Mouse (Mus musculus): ENCODE data around the gene Wwox. TPM values are rescaled to one million over a fixed set of nuclear protein-coding genes. Genes with fewer than 3 reads are reported as not detected.

The Wwox gene
- polyA plus RNA-seq, 1 experiment from 2014 or later: 3.5 TPM

DNA sequence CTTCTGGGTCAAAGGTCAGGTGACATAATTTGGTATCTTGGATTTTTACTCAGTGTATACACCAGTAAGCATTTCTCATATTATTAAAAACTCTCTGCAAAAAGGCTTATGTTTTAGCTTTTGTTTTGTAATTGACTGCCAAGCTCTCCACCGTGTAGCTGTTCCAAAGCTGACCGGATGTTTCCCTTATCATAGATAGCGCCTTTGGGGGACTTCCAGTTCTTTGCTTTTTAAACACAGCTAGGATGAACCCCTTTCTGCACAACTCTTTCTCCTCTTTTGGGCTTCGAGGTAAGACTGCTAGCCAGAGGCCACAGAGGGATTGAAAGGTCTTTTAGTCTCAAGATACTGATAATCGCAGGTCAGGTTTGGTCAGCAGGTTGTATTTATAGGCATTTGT lies 883.0 kb downstream of the Wwox start:
- no peaks in the 10 kb centered on the region for H3K9me3 ChIP-seq (replicated peaks; ENCODE audit: control insufficient read depth, low read length)
- H3K36me3 ChIP-seq (ENCODE audit: control insufficient read depth, insufficient read depth): no peaks in the 10 kb centered on the region
- WGBS (ENCODE audit: insufficient replicate concordance): 59% methylated on average over 5 of the region's 5 CpGs
- no peak overlapping the region for H3K4me2 ChIP-seq (ENCODE audit: low read depth, low read length)
- no peak overlapping the region for H3K4me3 ChIP-seq (ENCODE audit: low read depth, low read length)
- H3K9ac ChIP-seq (ENCODE audit: low read depth, low read length): no peak overlapping the region
- H3K27me3 ChIP-seq (ENCODE audit: control insufficient read depth, insufficient read depth, low read depth, low read length): no peaks in the 10 kb centered on the region
- H3K27ac ChIP-seq (ENCODE audit: low read length): no peak overlapping the region
- H3K4me1 ChIP-seq (ENCODE audit: control insufficient read depth, low read depth, low read length): no peaks in the 10 kb centered on the region
- ATAC-seq (ENCODE audit: low read depth): no peak

DNA sequence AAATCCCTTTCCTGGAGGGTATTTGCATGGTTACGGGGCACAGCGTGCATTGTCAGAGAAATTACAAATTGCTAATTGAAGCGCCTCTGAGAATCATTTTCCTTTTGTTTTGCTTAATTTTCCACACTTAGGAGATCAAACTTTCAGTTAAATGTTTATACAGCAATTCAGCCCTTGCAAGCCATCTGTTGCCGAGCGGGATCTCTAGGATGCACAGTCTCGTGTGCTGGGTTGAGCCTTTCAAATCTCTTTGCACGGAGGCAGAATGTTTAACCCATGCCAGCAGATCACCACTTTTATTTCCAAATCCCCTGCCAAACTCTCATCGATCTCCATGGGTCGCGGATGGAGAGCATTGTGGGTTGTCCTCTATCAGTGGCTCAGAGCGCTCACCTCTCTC lies 891.2 kb downstream of the Wwox start:
- 78% methylated on average over 11 of the region's 11 CpGs for WGBS (ENCODE audit: insufficient replicate concordance)
- Histone ChIP-seq H3K4me2 (ENCODE audit: low read depth, low read length) (no peak overlapping the region), H3K4me3 (ENCODE audit: low read depth, low read length) (no peak overlapping the region), H3K4me1 (ENCODE audit: control insufficient read depth, low read depth, low read length) (no peaks in the 10 kb centered on the region), H3K27ac (ENCODE audit: low read length) (no peak overlapping the region), H3K36me3 (ENCODE audit: control insufficient read depth, insufficient read depth) (no peaks in the 10 kb centered on the region), H3K9me3 (replicated peaks; ENCODE audit: control insufficient read depth, low read length) (no peaks in the 10 kb centered on the region), H3K9ac (ENCODE audit: low read depth, low read length) (no peak overlapping the region), H3K27me3 (ENCODE audit: control insufficient read depth, insufficient read depth, low read depth, low read length) (no peaks in the 10 kb centered on the region)
- ATAC-seq (ENCODE audit: low read depth): no peak

DNA sequence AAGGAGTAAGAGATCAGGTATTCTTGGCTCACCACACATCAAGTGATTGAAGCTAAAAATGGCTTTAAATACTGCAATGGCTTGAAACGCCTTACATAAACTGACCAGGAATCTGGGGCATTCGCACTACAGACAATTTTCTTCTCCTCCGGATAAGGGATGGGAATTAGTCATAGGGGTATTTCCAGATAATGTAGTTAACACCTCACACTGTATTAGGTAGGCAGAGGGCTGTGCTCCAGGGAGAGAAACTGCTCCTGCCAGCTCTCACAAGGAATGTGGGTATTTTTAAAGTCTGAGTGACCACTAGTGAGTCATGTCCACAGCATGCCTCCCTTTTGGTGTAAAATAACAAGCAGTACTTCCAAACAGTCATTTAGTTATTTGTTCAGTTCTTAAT lies 894.5 kb downstream of the Wwox start:
- no peaks in the 10 kb centered on the region for H3K9me3 ChIP-seq (replicated peaks; ENCODE audit: control insufficient read depth, low read length)
- no peaks in the 10 kb centered on the region for H3K4me1 ChIP-seq (ENCODE audit: control insufficient read depth, low read depth, low read length)
- H3K4me3 ChIP-seq (ENCODE audit: low read depth, low read length): no peak overlapping the region
- H3K27me3 ChIP-seq (ENCODE audit: control insufficient read depth, insufficient read depth, low read depth, low read length): no peaks in the 10 kb centered on the region
- no peak overlapping the region for H3K27ac ChIP-seq (ENCODE audit: low read length)
- no peaks in the 10 kb centered on the region for H3K36me3 ChIP-seq (ENCODE audit: control insufficient read depth, insufficient read depth)
- no peak for ATAC-seq (ENCODE audit: low read depth)
- H3K4me2 ChIP-seq (ENCODE audit: low read depth, low read length): no peak overlapping the region
- no peak overlapping the region for H3K9ac ChIP-seq (ENCODE audit: low read depth, low read length)
- 70% methylated on average over 3 of the region's 3 CpGs for WGBS (ENCODE audit: insufficient replicate concordance)

DNA sequence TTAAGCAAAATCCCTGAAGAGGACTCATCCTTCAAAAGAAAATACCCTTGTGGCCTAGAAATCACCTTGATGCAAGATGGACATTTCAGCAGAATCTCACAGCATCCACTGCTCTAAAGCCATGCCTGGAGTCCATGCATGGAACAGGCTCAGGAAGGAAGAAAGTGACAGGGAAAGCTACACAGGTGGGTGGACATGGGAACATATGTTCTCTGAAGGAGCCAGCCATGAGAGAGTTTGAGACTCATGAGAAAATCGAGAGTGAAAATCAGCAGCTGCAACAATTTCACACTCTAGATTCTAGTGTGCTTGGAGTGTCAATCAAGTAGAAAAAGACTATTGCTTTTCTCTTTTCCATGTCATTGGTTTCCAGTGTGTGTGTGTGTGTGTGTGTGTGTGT lies 896.9 kb downstream of the Wwox start:
- Histone ChIP-seq H3K4me2 (ENCODE audit: low read depth, low read length) (no peak overlapping the region), H3K9me3 (replicated peaks; ENCODE audit: control insufficient read depth, low read length) (no peaks in the 10 kb centered on the region), H3K27ac (ENCODE audit: low read length) (no peak overlapping the region), H3K4me1 (ENCODE audit: control insufficient read depth, low read depth, low read length) (no peaks in the 10 kb centered on the region), H3K36me3 (ENCODE audit: control insufficient read depth, insufficient read depth) (no peaks in the 10 kb centered on the region), H3K9ac (ENCODE audit: low read depth, low read length) (no peak overlapping the region), H3K27me3 (ENCODE audit: control insufficient read depth, insufficient read depth, low read depth, low read length) (no peaks in the 10 kb centered on the region), H3K4me3 (ENCODE audit: low read depth, low read length) (no peak overlapping the region)
- no peak for ATAC-seq (ENCODE audit: low read depth)
- 40% methylated on average over 1 of the region's 1 CpGs for WGBS (ENCODE audit: insufficient replicate concordance)

DNA sequence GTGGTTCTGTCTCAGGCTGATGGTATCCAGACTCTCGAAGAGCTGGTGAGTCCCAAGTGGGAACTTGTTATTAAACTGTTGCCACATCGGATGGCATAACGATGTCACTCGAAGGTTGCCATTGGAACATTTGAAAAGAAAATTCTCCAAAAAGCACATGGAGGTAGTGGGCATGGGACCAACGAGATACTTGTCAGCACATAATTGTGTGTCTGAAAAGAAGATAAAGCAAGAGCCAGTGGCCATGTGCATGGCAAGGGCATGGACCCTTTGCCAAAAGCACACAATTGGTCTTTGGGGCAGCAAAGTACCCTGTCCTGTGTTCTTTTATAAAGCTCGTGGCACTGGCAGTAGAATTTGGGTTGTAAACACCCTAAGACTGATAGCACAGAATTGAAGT lies 909.2 kb downstream of the Wwox start:
- 66% methylated on average over 6 of the region's 6 CpGs for WGBS (ENCODE audit: insufficient replicate concordance)
- Histone ChIP-seq H3K4me1 (ENCODE audit: control insufficient read depth, low read depth, low read length) (no peaks in the 10 kb centered on the region), H3K27ac (ENCODE audit: low read length) (no peak overlapping the region), H3K27me3 (ENCODE audit: control insufficient read depth, insufficient read depth, low read depth, low read length) (no peaks in the 10 kb centered on the region), H3K9ac (ENCODE audit: low read depth, low read length) (no peak overlapping the region), H3K36me3 (ENCODE audit: control insufficient read depth, insufficient read depth) (no peaks in the 10 kb centered on the region), H3K4me3 (ENCODE audit: low read depth, low read length) (no peak overlapping the region), H3K9me3 (replicated peaks; ENCODE audit: control insufficient read depth, low read length) (no peaks in the 10 kb centered on the region), H3K4me2 (ENCODE audit: low read depth, low read length) (no peak overlapping the region)
- no peak for ATAC-seq (ENCODE audit: low read depth)

DNA sequence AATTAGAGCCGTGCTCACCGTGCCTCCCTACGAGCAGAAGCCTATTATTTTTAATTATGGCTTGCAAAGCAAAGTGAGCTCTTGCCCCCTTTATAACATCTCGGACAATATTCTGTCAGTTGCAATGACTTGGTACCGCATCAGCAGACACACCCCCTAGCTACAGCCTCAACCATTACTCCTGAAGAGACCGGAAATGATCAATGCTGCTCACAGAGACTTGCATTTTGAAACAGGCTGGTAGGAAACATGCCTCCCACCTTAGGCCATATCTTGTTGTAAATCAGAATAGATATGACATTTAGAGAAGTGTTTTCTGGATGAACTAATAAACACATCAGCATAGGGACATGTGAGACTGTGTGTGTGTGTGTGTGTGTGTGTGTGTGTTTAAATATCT lies 911.3 kb downstream of the Wwox start:
- Histone ChIP-seq H3K9me3 (replicated peaks; ENCODE audit: control insufficient read depth, low read length) (no peaks in the 10 kb centered on the region; the same call in 1 of the 2 replicates), H3K27ac (ENCODE audit: low read length) (no peak overlapping the region), H3K27me3 (ENCODE audit: control insufficient read depth, insufficient read depth, low read depth, low read length) (no peaks in the 10 kb centered on the region), H3K4me2 (ENCODE audit: low read depth, low read length) (no peak overlapping the region), H3K36me3 (ENCODE audit: control insufficient read depth, insufficient read depth) (no peaks in the 10 kb centered on the region), H3K4me3 (ENCODE audit: low read depth, low read length) (no peak overlapping the region), H3K9ac (ENCODE audit: low read depth, low read length) (no peak overlapping the region), H3K4me1 (ENCODE audit: control insufficient read depth, low read depth, low read length) (no peaks in the 10 kb centered on the region)
- WGBS (ENCODE audit: insufficient replicate concordance): 72% methylated on average over 6 of the region's 6 CpGs
- ATAC-seq (ENCODE audit: low read depth): no peak

DNA sequence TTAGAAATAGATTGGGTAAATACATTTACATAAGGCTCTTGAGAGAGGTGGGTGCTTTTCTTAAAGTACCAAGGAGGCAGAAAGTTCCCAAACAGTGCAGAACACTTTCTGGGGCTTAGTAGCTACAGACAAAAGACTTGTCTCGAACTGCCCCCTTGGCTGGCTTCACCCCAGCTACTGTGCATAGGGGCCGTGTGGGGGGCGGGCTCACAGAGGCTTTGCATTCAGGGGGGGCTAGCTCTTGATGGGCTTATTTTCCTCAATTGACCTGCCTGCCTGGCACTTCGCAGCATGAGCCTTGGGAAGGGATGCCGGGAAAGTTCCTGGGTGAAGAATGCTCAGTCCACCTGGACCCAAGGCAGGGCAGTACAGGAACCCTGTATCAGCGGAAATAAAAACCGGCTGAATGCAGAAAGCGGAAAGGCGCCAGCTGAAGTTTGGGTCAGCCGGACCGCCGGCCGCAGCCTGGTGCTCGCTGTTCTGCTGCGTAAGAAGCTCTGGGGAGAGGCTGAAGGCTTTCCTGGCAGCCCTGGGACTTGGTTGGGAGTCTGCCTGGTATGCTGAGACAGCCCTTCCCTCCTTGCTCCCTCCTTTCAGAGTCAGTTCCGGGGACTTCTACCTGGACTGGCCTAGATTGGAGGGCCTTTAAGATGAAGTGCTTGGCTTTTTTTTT lies 918.3 kb downstream of the Wwox start:
- 51% methylated on average over 16 of the region's 16 CpGs for WGBS (ENCODE audit: insufficient replicate concordance)
- no peaks in the 10 kb centered on the region for H3K36me3 ChIP-seq (ENCODE audit: control insufficient read depth, insufficient read depth)
- no peaks in the 10 kb centered on the region for H3K4me1 ChIP-seq (ENCODE audit: control insufficient read depth, low read depth, low read length)
- no peak overlapping the region for H3K4me3 ChIP-seq (ENCODE audit: low read depth, low read length)
- no peaks in the 10 kb centered on the region for H3K27me3 ChIP-seq (ENCODE audit: control insufficient read depth, insufficient read depth, low read depth, low read length)
- H3K4me2 ChIP-seq (ENCODE audit: low read depth, low read length): no peak overlapping the region
- H3K9ac ChIP-seq (ENCODE audit: low read depth, low read length): no peak overlapping the region
- H3K27ac ChIP-seq (ENCODE audit: low read length): no peak overlapping the region
- no peaks in the 10 kb centered on the region; the same call in none of the 2 replicates for H3K9me3 ChIP-seq (replicated peaks; ENCODE audit: control insufficient read depth, low read length)
- ATAC-seq (ENCODE audit: low read depth): no peak

DNA sequence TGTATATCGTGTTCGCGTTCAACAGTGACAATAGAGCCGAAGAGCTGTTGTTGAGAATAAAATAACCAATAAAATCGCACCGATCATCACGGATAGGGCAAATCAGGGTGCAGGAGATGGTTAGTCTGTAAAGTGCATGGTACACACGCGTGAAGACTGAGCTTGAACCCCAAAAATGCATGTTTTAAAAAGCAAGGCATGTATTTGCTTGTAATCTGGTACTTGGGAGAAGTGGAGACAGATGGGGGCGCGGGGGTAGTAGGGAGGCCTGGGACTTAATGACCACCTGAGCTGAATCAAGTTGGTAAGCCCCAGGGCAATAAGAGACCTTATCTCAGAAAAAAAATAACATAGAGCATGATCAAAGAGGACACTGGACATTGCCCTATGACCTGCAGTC lies 919.0 kb downstream of the Wwox start:
- Histone ChIP-seq H3K4me1 (ENCODE audit: control insufficient read depth, low read depth, low read length) (no peaks in the 10 kb centered on the region), H3K27me3 (ENCODE audit: control insufficient read depth, insufficient read depth, low read depth, low read length) (no peaks in the 10 kb centered on the region), H3K9ac (ENCODE audit: low read depth, low read length) (no peak overlapping the region), H3K27ac (ENCODE audit: low read length) (no peak overlapping the region), H3K4me3 (ENCODE audit: low read depth, low read length) (no peak overlapping the region), H3K9me3 (replicated peaks; ENCODE audit: control insufficient read depth, low read length) (no peaks in the 10 kb centered on the region; the same call in none of the 2 replicates), H3K36me3 (ENCODE audit: control insufficient read depth, insufficient read depth) (no peaks in the 10 kb centered on the region), H3K4me2 (ENCODE audit: low read depth, low read length) (no peak overlapping the region)
- WGBS (ENCODE audit: insufficient replicate concordance): 79% methylated on average over 11 of the region's 11 CpGs
- no peak for ATAC-seq (ENCODE audit: low read depth)

DNA sequence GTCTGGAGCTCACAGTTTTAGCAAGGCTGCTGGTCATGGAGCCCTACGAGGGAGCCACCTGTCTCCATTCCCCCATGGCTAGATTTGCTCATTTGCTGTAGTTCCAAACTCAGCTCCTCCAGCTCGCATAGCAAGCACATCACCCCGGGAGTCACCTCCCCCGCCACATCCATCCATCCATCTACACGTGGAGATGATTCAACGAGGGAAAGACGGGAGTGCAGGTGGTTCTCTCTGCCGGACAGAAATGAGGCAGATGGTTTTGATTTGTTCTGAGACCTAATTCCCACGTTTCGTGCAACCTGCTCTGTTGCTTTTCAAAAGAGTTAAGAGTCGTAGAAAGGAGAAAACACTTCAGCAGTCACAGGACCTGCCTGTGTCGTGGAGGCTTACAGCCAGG lies 920.2 kb downstream of the Wwox start:
- 65% methylated on average over 12 of the region's 12 CpGs for WGBS (ENCODE audit: insufficient replicate concordance)

More for the DNA sequence above, 920.2 kb downstream of the Wwox start:
- Histone ChIP-seq H3K4me3 (ENCODE audit: low read depth, low read length) (no peak overlapping the region), H3K9me3 (replicated peaks; ENCODE audit: control insufficient read depth, low read length) (no peaks in the 10 kb centered on the region; the same call in none of the 2 replicates), H3K27ac (ENCODE audit: low read length) (no peak overlapping the region), H3K9ac (ENCODE audit: low read depth, low read length) (no peak overlapping the region), H3K4me2 (ENCODE audit: low read depth, low read length) (no peak overlapping the region), H3K27me3 (ENCODE audit: control insufficient read depth, insufficient read depth, low read depth, low read length) (no peaks in the 10 kb centered on the region), H3K4me1 (ENCODE audit: control insufficient read depth, low read depth, low read length) (no peaks in the 10 kb centered on the region), H3K36me3 (ENCODE audit: control insufficient read depth, insufficient read depth) (no peaks in the 10 kb centered on the region)
- no peak for ATAC-seq (ENCODE audit: low read depth)
